Mouse (Mus musculus) heart, embryonic 13.5 days (tissue): ENCODE data around the gene Degs2. TPM values are rescaled to one million over a fixed set of nuclear protein-coding genes. Genes with fewer than 3 reads are reported as not detected.

ENCODE experiments used
- ATAC-seq: fragments of 200-750 bp; cut with Nextera tagmentation; 2 replicates; pipeline ENCODE4 v1.8.0; 2017; ENCODE audit warnings: moderate TSS enrichment; ENCODE audit not compliant: insufficient number of reproducible peaks, low FRiP score, low TSS enrichment; ENCODE audit errors: extremely low read depth
- H3K27ac ChIP-seq: fragments of 300-500 bp; sonication (generic); replicated peaks from 2 replicates; pipeline ENCODE4 v1.5.1; 2015; ENCODE audit warnings: moderate library complexity, mild to moderate bottlenecking, inconsistent platforms
- H3K27me3 ChIP-seq: fragments of 300-500 bp; sonication (generic); replicated peaks from 2 replicates; pipeline ENCODE4 v1.6.1; 2015; ENCODE audit warnings: mild to moderate bottlenecking, inconsistent platforms
- H3K36me3 ChIP-seq: fragments of 300-500 bp; sonication (generic); 2 replicates; pipeline ENCODE4 v1.6.1; 2015; ENCODE audit warnings: mild to moderate bottlenecking, inconsistent platforms
- H3K4me1 ChIP-seq: fragments of 300-500 bp; sonication (generic); 2 replicates; pipeline ENCODE4 v1.6.1; 2015; ENCODE audit warnings: inconsistent platforms
- H3K4me2 ChIP-seq: fragments of 300-500 bp; sonication (generic); 2 replicates; pipeline ENCODE4 v1.6.1; 2015; ENCODE audit warnings: inconsistent platforms, mild to moderate bottlenecking, moderate library complexity
- H3K4me3 ChIP-seq: fragments of 300-500 bp; sonication (generic); 2 replicates; pipeline ENCODE4 v1.5.1; 2015; ENCODE audit warnings: moderate library complexity, mild to moderate bottlenecking, inconsistent platforms
- H3K9ac ChIP-seq: fragments of 300-500 bp; sonication (generic); 2 replicates; pipeline ENCODE4 v1.6.1; 2015; ENCODE audit warnings: inconsistent platforms, mild to moderate bottlenecking, moderate library complexity
- H3K9me3 ChIP-seq: fragments of 300-500 bp; sonication (generic); 2 replicates; pipeline ENCODE4 v1.6.1; 2016; ENCODE audit warnings: inconsistent platforms
- WGBS: fragments of 180-500 bp; shearing (Covaris S2); methylation state at CpG from one replicate; pipeline ENCODE4 v1.1.7; 2015; ENCODE audit warnings: mixed read lengths; 5-methylcytosine and 5-hydroxymethylcytosine counted together
- polyA plus RNA-seq: library from polyadenylated mRNA; unstranded; fragments of >200 nt; fragmentation: Nextera tagmentation; extraction: Ambion mirVana; gene quantifications from 2 replicates; pipeline ENCODE4 v1.2.1, GENCODE M21; 2015

Degs2 gene
- polyA plus RNA-seq, 1 experiment from 2014 or later, result 0.41 TPM

- H3K9me3 ChIP-seq, result no peaks in the 10 kb centered on the region
- H3K27me3 ChIP-seq, result peaks cover 50% of the 10 kb centered on the region
- no peak for ATAC-seq
- H3K4me2 ChIP-seq, result no peak overlapping the region
- H3K36me3 ChIP-seq, result no peaks in the 10 kb centered on the region
- no peak overlapping the region for H3K9ac ChIP-seq
- H3K4me3 ChIP-seq, result no peak overlapping the region
- no peak overlapping the region; the same call in 1 of the 2 replicates for H3K27ac ChIP-seq
- WGBS, result 56% methylated on average over 5 of the region's 5 CpGs
- peaks cover 27% of the 10 kb centered on the region for H3K4me1 ChIP-seq
These were observed 2.1 kb downstream of the Degs2 start for GRCm38 (mm10) chr12:108700037-108700436.

- no peak for ATAC-seq
- 67% methylated on average over 10 of the region's 10 CpGs for WGBS
These were observed 2.5 kb downstream of the Degs2 start for GRCm38 (mm10) chr12:108699576-108699975.

GRCm38 (mm10) chr12:108698697-108699471 lies 3.2 kb downstream of the Degs2 start:
- Histone ChIP-seq H3K4me3 (no peak overlapping the region), H3K9me3 (no peaks in the 10 kb centered on the region), H3K36me3 (no peaks in the 10 kb centered on the region), H3K4me2 (no peak overlapping the region), H3K9ac (no peak overlapping the region), H3K4me1 (peaks cover 27% of the 10 kb centered on the region), H3K27me3 (peaks cover 38% of the 10 kb centered on the region), H3K27ac (0 out of 2 replicates have a peak overlapping the region, but pooled peaks have one; percentile 9)
- ATAC-seq, result no peak
- WGBS, result 69% methylated on average over 11 of the region's 11 CpGs

More at GRCm38 (mm10) chr12:108699576-108699975, 2.5 kb downstream of the Degs2 start:
- Histone ChIP-seq H3K9ac (no peak overlapping the region), H3K36me3 (no peaks in the 10 kb centered on the region), H3K9me3 (no peaks in the 10 kb centered on the region), H3K4me2 (no peak overlapping the region), H3K27me3 (peaks cover 45% of the 10 kb centered on the region), H3K27ac (no peak overlapping the region; the same call in 1 of the 2 replicates), H3K4me3 (no peak overlapping the region), H3K4me1 (peaks cover 27% of the 10 kb centered on the region)

GRCm38 (mm10) chr12:108694223-108694622 lies 7.9 kb downstream of the Degs2 start:
- no peaks in the 10 kb centered on the region for H3K27me3 ChIP-seq
- WGBS, result 81% methylated on average over 1 of the region's 1 CpGs
- no peaks in the 10 kb centered on the region; the same call in 1 of the 2 replicates for H3K36me3 ChIP-seq
- ATAC-seq, result no peak
- no peak overlapping the region for H3K27ac ChIP-seq
- H3K9me3 ChIP-seq, result no peaks in the 10 kb centered on the region
- H3K4me3 ChIP-seq, result no peak overlapping the region
- H3K4me2 ChIP-seq, result no peak overlapping the region
- H3K4me1 ChIP-seq, result peaks cover 11% of the 10 kb centered on the region
- H3K9ac ChIP-seq, result no peak overlapping the region

GRCm38 (mm10) chr12:108693592-108693991 lies 8.5 kb downstream of the Degs2 start:
- no peak overlapping the region for H3K9ac ChIP-seq
- no peaks in the 10 kb centered on the region for H3K27me3 ChIP-seq
- H3K4me3 ChIP-seq, result no peak overlapping the region
- no peak for ATAC-seq
- 65% methylated on average over 2 of the region's 2 CpGs for WGBS
- no peaks in the 10 kb centered on the region for H3K9me3 ChIP-seq
- H3K4me1 ChIP-seq, result peaks cover 9% of the 10 kb centered on the region
- no peak overlapping the region for H3K4me2 ChIP-seq
- peaks cover 4% of the 10 kb centered on the region for H3K36me3 ChIP-seq
- no peak overlapping the region for H3K27ac ChIP-seq

GRCm38 (mm10) chr12:108690529-108690928 lies 11.6 kb downstream of the Degs2 start:
- Histone ChIP-seq H3K4me2 (no peak overlapping the region), H3K36me3 (peaks cover 25% of the 10 kb centered on the region), H3K27ac (no peak overlapping the region), H3K4me1 (peaks cover 17% of the 10 kb centered on the region), H3K27me3 (no peaks in the 10 kb centered on the region), H3K9ac (no peak overlapping the region), H3K4me3 (no peak overlapping the region), H3K9me3 (no peaks in the 10 kb centered on the region)
- no peak for ATAC-seq
- 71% methylated on average over 9 of the region's 9 CpGs for WGBS

GRCm38 (mm10) chr12:108689167-108689566 lies 12.9 kb downstream of the Degs2 start:
- Histone ChIP-seq H3K9me3 (no peaks in the 10 kb centered on the region), H3K9ac (no peak overlapping the region), H3K4me3 (no peak overlapping the region), H3K4me1 (peaks cover 17% of the 10 kb centered on the region), H3K27me3 (no peaks in the 10 kb centered on the region), H3K4me2 (no peak overlapping the region), H3K36me3 (peaks cover 35% of the 10 kb centered on the region), H3K27ac (no peak overlapping the region)
- 47% methylated on average over 9 of the region's 9 CpGs for WGBS
- ATAC-seq, result no peak

GRCm38 (mm10) chr12:108686926-108687325 lies 15.2 kb downstream of the Degs2 start:
- Histone ChIP-seq H3K4me3 (no peak overlapping the region), H3K9me3 (no peaks in the 10 kb centered on the region), H3K27me3 (no peaks in the 10 kb centered on the region), H3K4me2 (no peak overlapping the region), H3K9ac (no peak overlapping the region), H3K4me1 (peaks cover 17% of the 10 kb centered on the region), H3K27ac (peak overlapping the region; percentile 15; the same call in 1 of the 2 replicates), H3K36me3 (peaks cover 57% of the 10 kb centered on the region)
- WGBS, result 62% methylated on average over 6 of the region's 6 CpGs
- ATAC-seq, result no peak

GRCm38 (mm10) chr12:108686463-108686862 lies 15.7 kb downstream of the Degs2 start:
- Histone ChIP-seq H3K4me2 (no peak overlapping the region), H3K27ac (peak overlapping the region; percentile 15; the same call in 1 of the 2 replicates)
- WGBS, result 76% methylated on average over 6 of the region's 6 CpGs

GRCm38 (mm10) chr12:108682240-108683023 lies 19.7 kb downstream of the Degs2 start:
- Histone ChIP-seq H3K27ac (no peak overlapping the region), H3K4me3 (no peak overlapping the region), H3K27me3 (no peaks in the 10 kb centered on the region), H3K36me3 (peaks cover 87% of the 10 kb centered on the region), H3K9ac (no peak overlapping the region), H3K4me1 (peaks cover 13% of the 10 kb centered on the region; the same call in 1 of the 2 replicates), H3K9me3 (no peaks in the 10 kb centered on the region), H3K4me2 (no peak overlapping the region)
- WGBS, result 81% methylated on average over 13 of the region's 13 CpGs
- ATAC-seq, result no peak

More at GRCm38 (mm10) chr12:108686463-108686862, 15.7 kb downstream of the Degs2 start:
- Histone ChIP-seq H3K9ac (no peak overlapping the region), H3K4me3 (no peak overlapping the region), H3K36me3 (peaks cover 62% of the 10 kb centered on the region), H3K4me1 (peaks cover 17% of the 10 kb centered on the region), H3K27me3 (no peaks in the 10 kb centered on the region), H3K9me3 (no peaks in the 10 kb centered on the region)
- ATAC-seq, result no peak

GRCm38 (mm10) chr12:108680861-108681260 lies 21.3 kb downstream of the Degs2 start:
- WGBS, result 83% methylated on average over 8 of the region's 8 CpGs
- Histone ChIP-seq H3K9ac (0 out of 2 replicates have a peak overlapping the region, but pooled peaks have one; percentile 12), H3K27ac (no peak overlapping the region), H3K4me3 (no peak overlapping the region), H3K4me2 (no peak overlapping the region), H3K4me1 (peaks cover 4% of the 10 kb centered on the region; the same call in 1 of the 2 replicates), H3K27me3 (no peaks in the 10 kb centered on the region), H3K36me3 (peaks cover 90% of the 10 kb centered on the region), H3K9me3 (no peaks in the 10 kb centered on the region)
- ATAC-seq, result no peak
